Mouse (Mus musculus): ENCODE measurements around the gene Prex1.

Prex1 gene

DNA sequence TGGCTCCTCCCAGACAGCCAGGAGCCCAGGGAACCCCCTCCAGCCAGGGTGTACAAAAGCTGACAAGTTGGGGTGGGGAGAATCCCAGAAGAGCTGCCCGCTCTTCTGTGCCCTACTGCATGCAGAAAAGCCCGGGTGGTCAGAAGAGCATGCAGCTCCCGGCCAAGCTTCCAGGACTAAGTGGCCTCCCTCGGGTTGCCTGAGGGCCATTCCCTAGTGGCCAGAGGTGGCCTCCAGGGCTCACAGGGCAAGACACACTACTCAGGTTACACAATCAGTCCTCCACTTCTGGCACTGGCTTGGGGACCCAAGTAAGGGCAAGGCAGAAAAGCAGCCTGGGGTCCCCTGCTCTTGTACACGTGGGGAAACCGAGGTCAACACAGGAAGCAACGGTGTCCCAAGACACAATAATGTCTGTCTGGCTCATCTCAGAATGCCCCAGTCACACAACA is 1.9 kb downstream of the Prex1 start:
- DNase-seq (ENCODE audit: low read depth, low spot score): peak; percentile 24
- Histone ChIP-seq H3K27me3 (ENCODE audit: control insufficient read depth, insufficient read depth, low read length, poor library complexity, severe bottlenecking) (no peaks in the 10 kb centered on the region), H3K36me3 (ENCODE audit: control insufficient read depth, insufficient read depth, low read length, poor library complexity, severe bottlenecking) (no peaks in the 10 kb centered on the region)

DNA sequence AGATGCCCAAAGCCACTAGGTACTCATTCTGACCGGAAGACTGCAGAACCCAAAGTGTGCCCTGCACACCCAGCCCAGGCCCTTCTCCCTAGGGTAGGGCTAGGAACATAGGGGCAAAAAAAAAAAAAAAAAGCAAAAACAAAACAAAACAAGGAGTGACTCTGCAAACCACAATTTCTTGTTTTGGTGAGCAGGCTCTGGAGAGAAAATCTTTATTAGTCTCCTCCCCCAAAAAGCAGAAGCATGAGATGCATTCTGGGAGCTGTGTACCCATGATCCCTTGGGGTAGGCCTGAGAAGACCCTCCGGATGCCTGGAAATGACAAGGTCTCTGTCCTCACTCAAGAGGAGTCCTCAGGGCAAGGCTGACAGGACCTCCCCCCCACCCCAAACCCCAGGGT is 3.7 kb downstream of the Prex1 start:
- Histone ChIP-seq H3K27me3 (ENCODE audit: control insufficient read depth, insufficient read depth, low read length, poor library complexity, severe bottlenecking) (no peaks in the 10 kb centered on the region), H3K36me3 (ENCODE audit: control insufficient read depth, insufficient read depth, low read length, poor library complexity, severe bottlenecking) (peaks cover under 1% of the 10 kb centered on the region; the same call in 1 of the 2 replicates)
- peak; percentile 34 for DNase-seq (ENCODE audit: low read depth, low spot score)

DNA sequence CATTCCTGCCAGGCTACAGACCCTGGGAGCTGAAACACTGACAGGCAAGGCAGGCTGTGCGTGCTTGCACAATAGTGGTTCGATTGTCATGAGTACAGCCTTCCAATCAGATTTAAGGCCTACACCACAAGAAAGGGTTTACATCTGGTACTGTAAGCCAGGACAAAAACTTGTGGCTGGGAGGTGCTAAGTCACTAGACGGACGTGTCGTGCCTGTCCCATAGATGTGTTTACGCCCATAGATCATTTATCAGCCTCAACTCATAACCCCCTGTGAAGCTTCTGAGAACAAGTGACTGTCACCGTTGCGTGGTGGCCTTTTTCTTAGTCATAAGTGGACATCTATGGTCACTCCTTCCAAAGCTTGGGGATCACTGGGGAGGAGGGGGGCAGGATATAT is 5.3 kb downstream of the Prex1 start:
- Histone ChIP-seq H3K27me3 (ENCODE audit: control insufficient read depth, insufficient read depth, low read length, poor library complexity, severe bottlenecking) (no peaks in the 10 kb centered on the region), H3K36me3 (ENCODE audit: control insufficient read depth, insufficient read depth, low read length, poor library complexity, severe bottlenecking) (peaks cover 3% of the 10 kb centered on the region)
- no peak for DNase-seq (ENCODE audit: low read depth, low spot score)

DNA sequence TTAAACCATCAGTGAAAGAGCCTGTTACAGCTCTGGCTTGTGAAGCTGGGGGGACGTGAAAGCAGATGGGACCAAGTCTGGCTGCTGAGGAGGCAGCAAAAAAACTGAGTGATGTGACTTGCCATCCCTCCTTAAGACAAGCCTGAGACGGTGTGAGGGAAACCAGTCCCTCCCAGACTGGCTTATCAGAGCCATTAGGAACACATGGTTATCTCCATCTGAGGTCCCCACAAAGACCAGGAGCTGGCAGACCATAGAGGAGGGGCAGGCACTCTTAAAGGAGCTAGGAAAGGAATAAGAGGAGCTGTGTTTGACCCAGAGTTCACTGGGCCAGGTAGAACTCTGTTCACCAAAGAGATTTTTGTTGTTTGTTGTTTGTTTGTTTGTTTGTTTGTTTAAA is 7.1 kb downstream of the Prex1 start:
- H3K27me3 ChIP-seq (ENCODE audit: control insufficient read depth, insufficient read depth, low read length, poor library complexity, severe bottlenecking): no peaks in the 10 kb centered on the region
- no peak for DNase-seq (ENCODE audit: low read depth, low spot score)

DNA sequence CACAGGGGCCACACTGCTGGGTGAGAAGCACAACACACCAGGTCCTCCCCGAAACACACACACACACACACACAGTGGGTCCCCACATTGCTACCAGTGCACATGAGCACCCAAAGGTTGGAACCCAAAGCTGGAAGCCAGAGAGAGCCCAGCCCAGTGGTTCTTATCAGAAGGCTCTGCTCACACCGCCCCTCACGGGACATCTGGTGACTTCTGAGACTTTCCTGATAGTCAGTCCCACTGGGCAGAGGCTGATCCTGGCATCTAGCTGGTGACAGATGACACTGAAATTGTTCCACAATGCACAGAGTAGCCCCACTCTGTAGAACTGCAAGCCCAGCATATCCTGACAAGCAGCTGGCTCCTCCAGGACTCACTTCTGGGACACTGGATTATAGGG is 10.1 kb downstream of the Prex1 start:
- H3K27me3 ChIP-seq (ENCODE audit: control insufficient read depth, insufficient read depth, low read length, poor library complexity, severe bottlenecking): no peaks in the 10 kb centered on the region
- DNase-seq (ENCODE audit: low read depth, low spot score): no peak
- peaks cover 4% of the 10 kb centered on the region for H3K36me3 ChIP-seq (ENCODE audit: control insufficient read depth, insufficient read depth, low read length, poor library complexity, severe bottlenecking)

More for the DNA sequence above, 7.1 kb downstream of the Prex1 start:
- H3K36me3 ChIP-seq (ENCODE audit: control insufficient read depth, insufficient read depth, low read length, poor library complexity, severe bottlenecking): peaks cover 4% of the 10 kb centered on the region

DNA sequence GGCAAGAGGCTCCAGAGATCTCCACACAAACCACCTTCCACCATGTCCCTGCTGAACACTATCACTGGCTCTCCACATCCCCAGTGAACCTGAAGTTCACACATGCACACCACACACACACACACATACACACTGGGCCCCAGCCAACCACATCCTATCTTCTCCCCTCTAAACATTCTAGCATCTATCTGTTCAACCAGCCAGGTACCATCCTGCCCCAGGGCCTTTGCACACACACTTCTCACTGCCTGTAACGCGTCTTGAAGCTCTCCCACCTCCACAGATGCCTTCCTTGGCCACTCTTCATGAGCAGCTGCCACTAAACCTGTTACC is 11.6 kb downstream of the Prex1 start:
- DNase-seq (ENCODE audit: low read depth, low spot score): no peak
- no peaks in the 10 kb centered on the region for H3K27me3 ChIP-seq (ENCODE audit: control insufficient read depth, insufficient read depth, low read length, poor library complexity, severe bottlenecking)
- peaks cover 4% of the 10 kb centered on the region for H3K36me3 ChIP-seq (ENCODE audit: control insufficient read depth, insufficient read depth, low read length, poor library complexity, severe bottlenecking)

DNA sequence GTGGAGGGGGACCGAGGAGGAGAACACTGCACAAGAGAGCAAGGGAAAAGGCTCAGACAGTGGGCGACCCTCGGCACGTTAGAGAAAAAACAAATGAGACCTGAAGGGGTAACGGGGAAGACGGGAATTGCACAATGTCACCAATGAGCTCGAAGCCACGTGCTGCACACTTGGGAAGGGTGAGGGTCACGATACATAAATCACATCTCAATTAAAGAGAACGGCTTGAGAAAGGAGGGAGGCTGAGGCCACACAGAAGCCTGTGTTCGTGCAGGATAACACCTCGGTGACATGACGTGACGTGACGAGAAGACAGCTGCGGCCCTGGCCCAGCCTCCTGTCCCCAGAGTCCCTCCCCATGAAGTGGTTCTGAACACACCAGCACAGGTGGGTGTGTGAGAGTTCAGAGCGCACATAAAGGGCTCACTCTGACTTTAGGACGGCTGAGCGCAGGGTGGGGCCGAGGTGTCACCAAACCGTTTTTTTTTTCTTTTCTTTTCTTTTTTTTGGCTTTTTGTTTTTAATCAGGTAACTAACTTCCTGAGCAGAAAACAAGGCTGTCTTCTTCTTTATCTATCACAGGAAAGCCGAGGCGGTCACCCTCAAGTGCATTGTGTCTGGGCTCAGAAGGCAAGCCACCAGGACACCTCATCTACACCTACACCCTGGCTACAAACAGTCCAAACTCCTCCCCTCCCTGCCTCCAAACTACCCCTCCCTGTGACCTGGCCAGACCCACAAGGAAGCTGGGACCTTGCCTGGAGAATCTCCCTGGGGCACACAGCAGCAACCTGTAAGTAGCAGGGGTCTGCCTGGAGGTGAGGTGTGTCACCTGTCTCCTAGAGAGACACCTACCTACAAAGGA is 12.2 kb downstream of the Prex1 start:
- Histone ChIP-seq H3K36me3 (ENCODE audit: control insufficient read depth, insufficient read depth, low read length, poor library complexity, severe bottlenecking) (peaks cover 4% of the 10 kb centered on the region), H3K27me3 (ENCODE audit: control insufficient read depth, insufficient read depth, low read length, poor library complexity, severe bottlenecking) (no peaks in the 10 kb centered on the region)
- DNase-seq (ENCODE audit: low read depth, low spot score): no peak

DNA sequence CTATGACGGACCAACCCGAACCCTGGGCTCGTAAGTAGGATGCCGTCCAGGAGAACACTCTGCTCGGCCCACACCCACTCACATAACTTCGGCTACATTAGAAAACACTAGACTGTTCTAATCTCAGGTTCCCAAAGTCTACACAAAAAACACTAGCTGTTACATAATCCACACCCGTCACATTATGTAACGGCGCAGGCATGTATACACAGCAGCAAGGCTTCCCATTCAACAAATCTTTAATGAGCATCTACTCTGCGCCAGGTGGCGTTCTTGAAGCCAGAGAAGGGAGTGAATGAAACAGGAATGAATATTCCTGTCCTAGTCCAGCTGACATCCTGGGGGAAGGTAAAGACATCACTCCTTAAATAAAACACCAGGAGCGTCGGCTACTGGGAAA is 12.9 kb downstream of the Prex1 start:
- DNase-seq (ENCODE audit: low read depth, low spot score): no peak
- Histone ChIP-seq H3K36me3 (ENCODE audit: control insufficient read depth, insufficient read depth, low read length, poor library complexity, severe bottlenecking) (peaks cover 4% of the 10 kb centered on the region), H3K27me3 (ENCODE audit: control insufficient read depth, insufficient read depth, low read length, poor library complexity, severe bottlenecking) (no peaks in the 10 kb centered on the region)

DNA sequence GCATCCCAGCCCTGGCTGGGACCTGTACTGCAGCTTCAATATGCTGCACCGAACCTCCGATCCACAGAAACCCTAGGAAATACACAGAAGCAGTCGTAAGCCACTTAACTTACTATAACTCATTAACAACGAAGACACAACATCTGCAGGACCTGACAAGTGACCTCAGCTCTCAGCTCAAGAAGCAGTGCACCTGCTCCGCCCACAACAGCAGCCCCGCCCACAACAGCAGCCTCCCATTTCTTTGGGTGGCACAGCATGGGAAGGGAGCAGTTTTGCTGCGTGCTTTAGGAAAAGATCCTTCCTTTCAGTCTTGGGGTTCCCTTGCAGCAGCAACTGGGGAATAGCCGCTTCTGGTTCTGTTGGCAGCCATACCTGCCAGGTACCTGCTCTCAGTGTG is 13.5 kb downstream of the Prex1 start:
- H3K36me3 ChIP-seq (ENCODE audit: control insufficient read depth, insufficient read depth, low read length, poor library complexity, severe bottlenecking): peaks cover 4% of the 10 kb centered on the region
- no peaks in the 10 kb centered on the region for H3K27me3 ChIP-seq (ENCODE audit: control insufficient read depth, insufficient read depth, low read length, poor library complexity, severe bottlenecking)
- no peak for DNase-seq (ENCODE audit: low read depth, low spot score)

DNA sequence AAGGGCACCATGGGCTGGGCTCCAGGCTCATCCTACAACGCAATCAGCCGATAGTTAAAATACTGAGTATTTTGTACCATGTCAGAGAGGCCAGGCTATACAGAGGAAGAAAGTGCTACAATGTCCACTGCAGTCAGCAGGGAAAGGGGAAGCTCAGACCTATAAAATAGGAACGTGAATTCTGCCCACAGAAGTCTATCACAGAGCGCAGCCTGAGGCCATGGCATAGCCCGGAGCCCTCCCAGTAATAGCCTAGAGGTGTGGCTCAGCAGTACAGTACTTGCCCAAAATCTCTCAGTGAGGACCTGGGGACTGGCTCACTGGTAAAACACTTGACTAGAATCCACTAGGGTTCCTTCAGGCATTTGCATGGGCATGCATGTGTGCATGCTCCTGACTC is 14.1 kb downstream of the Prex1 start:
- DNase-seq (ENCODE audit: low read depth, low spot score): no peak
- peaks cover 2% of the 10 kb centered on the region; the same call in 1 of the 2 replicates for H3K36me3 ChIP-seq (ENCODE audit: control insufficient read depth, insufficient read depth, low read length, poor library complexity, severe bottlenecking)

DNA sequence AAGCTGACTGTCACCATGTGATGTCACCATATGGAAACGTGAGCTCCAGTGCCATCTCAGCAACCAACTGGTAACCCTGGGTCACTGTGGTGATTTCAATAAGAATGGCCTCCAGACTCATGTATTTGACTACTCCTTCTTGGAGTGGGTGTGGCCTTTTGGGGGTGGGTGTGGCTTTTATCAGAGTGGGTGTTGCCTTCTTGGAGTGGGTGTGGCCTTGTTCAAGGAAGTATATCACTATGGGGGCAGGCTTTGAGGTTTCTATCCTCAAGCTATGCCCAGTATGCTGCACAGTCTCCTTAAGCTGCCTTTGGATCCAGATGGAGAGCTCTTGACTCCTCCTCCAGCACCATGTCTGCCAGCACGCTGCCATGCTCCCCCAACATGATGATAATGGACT is 19.0 kb downstream of the Prex1 start:
- peak; percentile 30 for DNase-seq (ENCODE audit: low read depth, low spot score)
- no peaks in the 10 kb centered on the region for H3K36me3 ChIP-seq (ENCODE audit: control insufficient read depth, insufficient read depth, low read length, poor library complexity, severe bottlenecking)
- H3K27me3 ChIP-seq (ENCODE audit: control insufficient read depth, insufficient read depth, low read length, poor library complexity, severe bottlenecking): no peaks in the 10 kb centered on the region

More for the DNA sequence above, 14.1 kb downstream of the Prex1 start:
- no peaks in the 10 kb centered on the region for H3K27me3 ChIP-seq (ENCODE audit: control insufficient read depth, insufficient read depth, low read length, poor library complexity, severe bottlenecking)

DNA sequence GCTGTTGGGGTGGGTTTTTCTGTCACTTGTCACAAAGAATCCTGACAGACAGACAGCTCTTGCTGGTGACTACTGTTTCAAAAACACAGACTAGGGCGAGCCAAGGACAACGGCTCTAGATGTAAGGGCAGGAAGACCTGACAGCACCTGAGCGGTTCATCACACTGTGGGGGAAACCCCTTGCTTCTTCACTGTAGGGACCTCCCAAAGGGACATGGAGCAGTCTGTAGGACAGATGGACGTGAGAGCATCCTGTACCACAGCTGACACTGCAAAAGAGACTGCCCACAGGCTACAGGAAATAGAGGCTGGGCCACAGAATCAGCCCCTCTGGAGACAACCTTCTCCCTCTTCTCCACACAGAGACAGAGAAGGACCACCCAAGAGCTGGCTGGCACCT is 20.2 kb downstream of the Prex1 start:
- Histone ChIP-seq H3K27me3 (ENCODE audit: control insufficient read depth, insufficient read depth, low read length, poor library complexity, severe bottlenecking) (no peaks in the 10 kb centered on the region), H3K36me3 (ENCODE audit: control insufficient read depth, insufficient read depth, low read length, poor library complexity, severe bottlenecking) (no peaks in the 10 kb centered on the region)
- no peak for DNase-seq (ENCODE audit: low read depth, low spot score)

DNA sequence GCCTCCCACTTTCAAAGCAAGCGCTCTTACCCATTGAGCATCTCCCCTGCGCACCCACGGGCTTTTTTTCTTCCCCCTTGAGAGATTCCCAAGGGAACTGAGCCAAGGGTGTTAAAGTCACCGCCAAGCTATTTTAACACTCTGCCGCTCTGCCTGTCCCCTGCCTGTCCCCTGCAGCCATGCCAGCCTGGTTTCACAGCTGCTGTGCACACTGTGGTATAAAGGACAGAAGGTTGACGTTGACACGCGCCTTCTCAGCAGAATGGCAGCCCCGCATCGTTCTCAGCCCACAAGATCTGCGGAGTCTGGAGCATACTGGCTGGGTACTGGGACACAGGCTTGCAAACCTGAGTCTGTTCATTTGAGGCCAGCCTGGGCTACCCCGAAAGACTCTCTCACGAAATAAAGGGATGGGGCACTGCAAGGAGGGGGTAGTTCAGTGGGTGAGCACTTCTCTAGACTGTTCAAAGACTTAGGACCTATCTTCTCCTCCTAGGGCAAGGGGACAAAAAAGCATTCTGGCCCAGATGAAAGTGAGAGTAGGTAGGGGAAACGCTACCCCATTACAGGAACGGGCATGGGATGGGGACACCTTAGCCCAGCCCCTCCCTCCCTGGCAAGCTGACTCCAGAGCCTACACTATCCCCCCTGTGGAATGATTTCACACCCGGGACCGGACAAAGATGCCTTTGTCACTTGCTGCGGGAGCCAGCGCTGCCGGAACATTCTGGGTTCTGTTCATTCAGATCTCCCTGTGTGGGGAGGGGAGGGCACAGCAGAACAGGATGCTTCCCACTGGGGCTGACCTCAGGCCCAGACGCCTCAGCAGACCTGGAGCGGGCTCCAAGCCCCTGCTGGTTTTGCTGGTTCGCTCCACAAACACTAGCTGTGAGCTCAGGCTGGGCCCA is 21.8 kb downstream of the Prex1 start:
- DNase-seq (ENCODE audit: low read depth, low spot score): no peak

DNA sequence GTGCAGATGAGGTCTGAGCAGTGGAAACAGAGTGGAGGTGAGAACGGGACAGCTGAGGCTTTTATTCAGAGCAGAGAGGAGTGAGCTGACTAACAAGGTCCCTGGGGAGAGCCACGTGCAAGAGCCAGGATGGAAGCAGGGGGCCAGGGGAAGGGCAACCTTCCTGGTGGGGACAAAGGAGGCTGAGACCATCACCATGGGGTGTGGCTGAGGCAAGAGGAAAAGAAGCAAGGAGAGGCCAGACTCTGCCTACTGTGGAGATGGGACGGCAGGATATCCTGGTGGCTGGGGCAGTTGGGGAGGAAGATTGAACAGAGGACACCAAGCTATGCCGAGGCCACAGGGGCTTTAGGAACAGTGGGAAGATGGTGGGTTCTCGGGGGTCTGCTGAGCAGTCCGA is 26.7 kb downstream of the Prex1 start:
- Histone ChIP-seq H3K27me3 (ENCODE audit: control insufficient read depth, insufficient read depth, low read length, poor library complexity, severe bottlenecking) (no peaks in the 10 kb centered on the region; the same call in 1 of the 2 replicates), H3K36me3 (ENCODE audit: control insufficient read depth, insufficient read depth, low read length, poor library complexity, severe bottlenecking) (no peaks in the 10 kb centered on the region)
- DNase-seq (ENCODE audit: low read depth, low spot score): no peak

More for the DNA sequence above, 21.8 kb downstream of the Prex1 start:
- Histone ChIP-seq H3K27me3 (ENCODE audit: control insufficient read depth, insufficient read depth, low read length, poor library complexity, severe bottlenecking) (no peaks in the 10 kb centered on the region), H3K36me3 (ENCODE audit: control insufficient read depth, insufficient read depth, low read length, poor library complexity, severe bottlenecking) (no peaks in the 10 kb centered on the region)

DNA sequence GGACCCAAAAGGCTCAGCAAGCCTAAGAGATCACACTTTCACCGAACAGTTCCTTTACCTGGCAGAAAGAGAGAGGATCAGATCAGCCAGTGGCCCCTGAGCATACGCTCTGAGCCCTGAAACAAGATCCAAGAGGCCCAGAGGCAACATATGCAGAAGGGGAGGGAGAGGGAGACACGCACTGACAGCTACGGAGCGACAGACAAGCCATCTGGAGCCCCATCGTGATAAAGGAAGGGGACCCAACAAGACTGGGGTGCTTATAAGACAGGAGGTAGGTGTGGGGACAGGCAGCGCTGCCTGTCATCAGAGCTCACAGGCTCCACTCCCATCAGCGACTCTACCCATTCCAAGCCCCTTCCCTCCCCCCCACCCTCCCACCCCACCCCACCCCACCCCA is 27.8 kb downstream of the Prex1 start:
- DNase-seq (ENCODE audit: low read depth, low spot score): no peak
- no peaks in the 10 kb centered on the region; the same call in 1 of the 2 replicates for H3K27me3 ChIP-seq (ENCODE audit: control insufficient read depth, insufficient read depth, low read length, poor library complexity, severe bottlenecking)
- H3K36me3 ChIP-seq (ENCODE audit: control insufficient read depth, insufficient read depth, low read length, poor library complexity, severe bottlenecking): no peaks in the 10 kb centered on the region
